ENCODE assay signal across 10 mouse cellular contexts in genomic region chr6:121067426-121068086, GRCm38 (mm10).
DNase-seq lines count a peak whose midpoint lies in the region; ATAC-seq lines count a peak whose summit lies in the region.
"Had no signal": no experiment of that assay in that cellular context is flagged by ENCODE, and none has a peak within 500 bp of the region (broad histone marks: within the 10 kb centered on the region; RNA-seq: fewer than 3 reads in every experiment).

No protein-coding gene starts in this region.

- no peaks in the 10 kb centered on the region for H3K36me3 ChIP-seq in heart, embryonic 15.5 days
- H3K36me3 ChIP-seq in forebrain, embryonic 12.5 days (replicated peaks) = no peaks in the 10 kb centered on the region
- H3K36me3 ChIP-seq: limb, embryonic 13.5 days had no signal

- peak overlapping the region; percentile 24; the same call in 1 of the 2 replicates for H3K4me2 ChIP-seq in heart, embryonic 15.5 days
- no peak overlapping the region for H3K4me2 ChIP-seq in forebrain, embryonic 12.5 days
- H3K4me2 ChIP-seq: limb, embryonic 13.5 days had no signal

- 31% methylated on average over 11 of the region's 11 CpGs for WGBS in heart, embryonic 15.5 days
- WGBS in forebrain, embryonic 12.5 days = 67% methylated on average over 11 of the region's 11 CpGs

- peak overlapping the region; percentile 80 for H3K27ac ChIP-seq in heart, embryonic 15.5 days
- H3K27ac ChIP-seq in forebrain, embryonic 12.5 days = no peak overlapping the region
- H3K27ac ChIP-seq: limb, embryonic 13.5 days had no signal

- H3K4me1 ChIP-seq in heart, embryonic 15.5 days (replicated peaks) = peaks cover 90% of the 10 kb centered on the region
- peaks cover 50% of the 10 kb centered on the region for H3K4me1 ChIP-seq in forebrain, embryonic 12.5 days

- H3K4me3 ChIP-seq in heart, embryonic 15.5 days = no peak overlapping the region
- H3K4me3 ChIP-seq in forebrain, embryonic 12.5 days (replicated peaks) = no peak overlapping the region
- H3K4me3 ChIP-seq: limb, embryonic 13.5 days had no signal

- peak; percentile 39 for DNase-seq in cerebellum, adult 11-12 months
- no peak for DNase-seq in cerebellum, adult 9-11 months
- peak; percentile 30 for DNase-seq in NIH3T3 (ENCODE audit: low read depth)
- DNase-seq in kidney, postnatal 10 days = peak; percentile 74
- DNase-seq in testis, postnatal 10 days (ENCODE audit: low spot score) = no peak
- no peak for DNase-seq in thymus, postnatal 14 days
- DNase-seq: lung, postnatal 14 days had no signal

- H3K27me3 ChIP-seq in heart, embryonic 15.5 days = no peaks in the 10 kb centered on the region
- H3K27me3 ChIP-seq in forebrain, embryonic 12.5 days = no peaks in the 10 kb centered on the region
- H3K27me3 ChIP-seq: limb, embryonic 13.5 days had no signal

- H3K9me3 ChIP-seq in heart, embryonic 15.5 days (replicated peaks) = no peaks in the 10 kb centered on the region
- no peaks in the 10 kb centered on the region for H3K9me3 ChIP-seq in forebrain, embryonic 12.5 days
- H3K9me3 ChIP-seq: limb, embryonic 13.5 days had no signal

- H3K9ac ChIP-seq in heart, embryonic 15.5 days = no peak overlapping the region
- no peak overlapping the region for H3K9ac ChIP-seq in forebrain, embryonic 12.5 days
- H3K9ac ChIP-seq: limb, embryonic 13.5 days had no signal

- peak; percentile 29; the same call in 1 of the 2 replicates for ATAC-seq in heart, embryonic 15.5 days (replicated peaks; ENCODE audit: insufficient number of reproducible peaks, insufficient read depth, low FRiP score, low read depth)
- ATAC-seq in forebrain, embryonic 12.5 days (ENCODE audit: low FRiP score) = no peak

Comparison
In these comparisons a context has a peak if more than half of its experiments do, and no peak if none do; other contexts are left out.
1. DNase-seq: peak in cerebellum, adult 11-12 months (single experiment), NIH3T3 (single experiment) and kidney, postnatal 10 days (single experiment); none in cerebellum, adult 9-11 months (single experiment), testis, postnatal 10 days (single experiment) and thymus, postnatal 14 days (single experiment).